Mouse (Mus musculus): ENCODE measurements at regions not wholly inside any gene's neighbourhood (a gene's known extent, or its start where the extent isn't known, plus 50 kb on each side); places are given as distances from the start of the nearest gene placed in this dataset.

- Histone ChIP-seq H3K27me3 (ENCODE audit: control insufficient read depth, insufficient read depth, low read length) (no peaks in the 10 kb centered on the region), H3K9me3 (ENCODE audit: control insufficient read depth, low read length) (no peaks in the 10 kb centered on the region), H3K36me3 (ENCODE audit: control insufficient read depth, insufficient read depth, low read length) (no peaks in the 10 kb centered on the region), H3K9ac (ENCODE audit: low read depth, low read length) (no peak overlapping the region), H3K27ac (ENCODE audit: low read depth, low read length) (no peak overlapping the region), H3K4me2 (replicated peaks; ENCODE audit: low read depth, low read length) (no peak overlapping the region), H3K4me3 (ENCODE audit: low read length) (no peak overlapping the region), H3K4me1 (ENCODE audit: control insufficient read depth, insufficient read depth, low read length) (no peaks in the 10 kb centered on the region)
- ATAC-seq (ENCODE audit: low FRiP score, low TSS enrichment) = no peak
Observed at GRCm38 (mm10) chr15:51255203-51255615, 2629.5 kb upstream of the Gm7489 start.

- Histone ChIP-seq H3K27me3 (ENCODE audit: control insufficient read depth, insufficient read depth, low read length) (no peaks in the 10 kb centered on the region), H3K4me3 (ENCODE audit: low read length) (no peak overlapping the region), H3K9ac (ENCODE audit: low read depth, low read length) (no peak overlapping the region), H3K4me1 (ENCODE audit: control insufficient read depth, insufficient read depth, low read length) (no peaks in the 10 kb centered on the region), H3K4me2 (replicated peaks; ENCODE audit: low read depth, low read length) (no peak overlapping the region), H3K36me3 (ENCODE audit: control insufficient read depth, insufficient read depth, low read length) (no peaks in the 10 kb centered on the region), H3K27ac (ENCODE audit: low read depth, low read length) (no peak overlapping the region), H3K9me3 (ENCODE audit: control insufficient read depth, low read length) (no peaks in the 10 kb centered on the region)
- ATAC-seq (ENCODE audit: low FRiP score, low TSS enrichment) = no peak
- 65% methylated on average over 3 of the region's 3 CpGs for WGBS
Observed at GRCm38 (mm10) chr15:51256681-51257080, 2628.0 kb upstream of the Gm7489 start.

- Histone ChIP-seq H3K36me3 (ENCODE audit: control insufficient read depth, insufficient read depth, low read length) (no peaks in the 10 kb centered on the region), H3K4me3 (ENCODE audit: low read length) (no peak overlapping the region), H3K9me3 (ENCODE audit: control insufficient read depth, low read length) (no peaks in the 10 kb centered on the region), H3K27ac (ENCODE audit: low read depth, low read length) (no peak overlapping the region), H3K4me2 (replicated peaks; ENCODE audit: low read depth, low read length) (no peak overlapping the region), H3K4me1 (ENCODE audit: control insufficient read depth, insufficient read depth, low read length) (no peaks in the 10 kb centered on the region), H3K27me3 (ENCODE audit: control insufficient read depth, insufficient read depth, low read length) (no peaks in the 10 kb centered on the region), H3K9ac (ENCODE audit: low read depth, low read length) (no peak overlapping the region)
- ATAC-seq (ENCODE audit: low FRiP score, low TSS enrichment) = no peak
- WGBS = 60% methylated on average over 5 of the region's 5 CpGs
Observed at GRCm38 (mm10) chr15:51264599-51265163, 2620.0 kb upstream of the Gm7489 start.

GRCm38 (mm10) chr15:51265971-51266370, 2618.7 kb upstream of the Gm7489 start:
- Histone ChIP-seq H3K4me1 (ENCODE audit: control insufficient read depth, insufficient read depth, low read length) (no peaks in the 10 kb centered on the region), H3K4me3 (ENCODE audit: low read length) (no peak overlapping the region), H3K9ac (ENCODE audit: low read depth, low read length) (no peak overlapping the region), H3K36me3 (ENCODE audit: control insufficient read depth, insufficient read depth, low read length) (no peaks in the 10 kb centered on the region), H3K4me2 (replicated peaks; ENCODE audit: low read depth, low read length) (no peak overlapping the region), H3K9me3 (ENCODE audit: control insufficient read depth, low read length) (no peaks in the 10 kb centered on the region), H3K27me3 (ENCODE audit: control insufficient read depth, insufficient read depth, low read length) (no peaks in the 10 kb centered on the region), H3K27ac (ENCODE audit: low read depth, low read length) (no peak overlapping the region)
- no peak for ATAC-seq (ENCODE audit: low FRiP score, low TSS enrichment)
- WGBS = 50% methylated on average over 1 of the region's 1 CpGs

- Histone ChIP-seq H3K27me3 (ENCODE audit: control insufficient read depth, insufficient read depth, low read length) (no peaks in the 10 kb centered on the region), H3K4me1 (ENCODE audit: control insufficient read depth, insufficient read depth, low read length) (no peaks in the 10 kb centered on the region), H3K27ac (ENCODE audit: low read depth, low read length) (no peak overlapping the region), H3K4me3 (ENCODE audit: low read length) (no peak overlapping the region), H3K9ac (ENCODE audit: low read depth, low read length) (no peak overlapping the region), H3K4me2 (replicated peaks; ENCODE audit: low read depth, low read length) (no peak overlapping the region), H3K36me3 (ENCODE audit: control insufficient read depth, insufficient read depth, low read length) (no peaks in the 10 kb centered on the region), H3K9me3 (ENCODE audit: control insufficient read depth, low read length) (no peaks in the 10 kb centered on the region)
- no peak for ATAC-seq (ENCODE audit: low FRiP score, low TSS enrichment)
- WGBS = 83% methylated on average over 9 of the region's 9 CpGs
Observed at GRCm38 (mm10) chr15:51271632-51272312, 2612.9 kb upstream of the Gm7489 start.

- H3K27ac ChIP-seq (ENCODE audit: low read depth, low read length) = no peak overlapping the region
- H3K4me1 ChIP-seq (ENCODE audit: control insufficient read depth, insufficient read depth, low read length) = no peaks in the 10 kb centered on the region
- no peaks in the 10 kb centered on the region for H3K27me3 ChIP-seq (ENCODE audit: control insufficient read depth, insufficient read depth, low read length)
- ATAC-seq (ENCODE audit: low FRiP score, low TSS enrichment) = no peak
- no peaks in the 10 kb centered on the region for H3K9me3 ChIP-seq (ENCODE audit: control insufficient read depth, low read length)
- H3K4me3 ChIP-seq (ENCODE audit: low read length) = no peak overlapping the region
- 81% methylated on average over 2 of the region's 2 CpGs for WGBS
- H3K4me2 ChIP-seq (replicated peaks; ENCODE audit: low read depth, low read length) = no peak overlapping the region
- no peak overlapping the region for H3K9ac ChIP-seq (ENCODE audit: low read depth, low read length)
- no peaks in the 10 kb centered on the region for H3K36me3 ChIP-seq (ENCODE audit: control insufficient read depth, insufficient read depth, low read length)
Observed at GRCm38 (mm10) chr15:51285334-51285733, 2599.4 kb upstream of the Gm7489 start.

GRCm38 (mm10) chr15:51286352-51286751, 2598.4 kb upstream of the Gm7489 start:
- H3K27ac ChIP-seq (ENCODE audit: low read depth, low read length) = no peak overlapping the region
- H3K4me3 ChIP-seq (ENCODE audit: low read length) = no peak overlapping the region
- no peaks in the 10 kb centered on the region for H3K9me3 ChIP-seq (ENCODE audit: control insufficient read depth, low read length)
- 67% methylated on average over 3 of the region's 3 CpGs for WGBS
- H3K4me1 ChIP-seq (ENCODE audit: control insufficient read depth, insufficient read depth, low read length) = no peaks in the 10 kb centered on the region
- no peak for ATAC-seq (ENCODE audit: low FRiP score, low TSS enrichment)
- no peak overlapping the region for H3K4me2 ChIP-seq (replicated peaks; ENCODE audit: low read depth, low read length)
- H3K9ac ChIP-seq (ENCODE audit: low read depth, low read length) = no peak overlapping the region
- H3K36me3 ChIP-seq (ENCODE audit: control insufficient read depth, insufficient read depth, low read length) = no peaks in the 10 kb centered on the region
- no peaks in the 10 kb centered on the region for H3K27me3 ChIP-seq (ENCODE audit: control insufficient read depth, insufficient read depth, low read length)

GRCm38 (mm10) chr15:51288911-51289432, 2595.7 kb upstream of the Gm7489 start:
- H3K27me3 ChIP-seq (ENCODE audit: control insufficient read depth, insufficient read depth, low read length) = no peaks in the 10 kb centered on the region
- no peak for ATAC-seq (ENCODE audit: low FRiP score, low TSS enrichment)
- no peaks in the 10 kb centered on the region for H3K4me1 ChIP-seq (ENCODE audit: control insufficient read depth, insufficient read depth, low read length)
- H3K4me3 ChIP-seq (ENCODE audit: low read length) = no peak overlapping the region
- 62% methylated on average over 9 of the region's 9 CpGs for WGBS
- no peak overlapping the region for H3K4me2 ChIP-seq (replicated peaks; ENCODE audit: low read depth, low read length)
- H3K36me3 ChIP-seq (ENCODE audit: control insufficient read depth, insufficient read depth, low read length) = no peaks in the 10 kb centered on the region
- no peaks in the 10 kb centered on the region for H3K9me3 ChIP-seq (ENCODE audit: control insufficient read depth, low read length)
- no peak overlapping the region for H3K27ac ChIP-seq (ENCODE audit: low read depth, low read length)
- no peak overlapping the region for H3K9ac ChIP-seq (ENCODE audit: low read depth, low read length)

- no peaks in the 10 kb centered on the region for H3K9me3 ChIP-seq (ENCODE audit: control insufficient read depth, low read length)
- H3K9ac ChIP-seq (ENCODE audit: low read depth, low read length) = no peak overlapping the region
- H3K4me2 ChIP-seq (replicated peaks; ENCODE audit: low read depth, low read length) = no peak overlapping the region
- no peak overlapping the region for H3K4me3 ChIP-seq (ENCODE audit: low read length)
- no peaks in the 10 kb centered on the region for H3K27me3 ChIP-seq (ENCODE audit: control insufficient read depth, insufficient read depth, low read length)
- no peak overlapping the region for H3K27ac ChIP-seq (ENCODE audit: low read depth, low read length)
- ATAC-seq (ENCODE audit: low FRiP score, low TSS enrichment) = no peak
- 80% methylated on average over 9 of the region's 9 CpGs for WGBS
- H3K36me3 ChIP-seq (ENCODE audit: control insufficient read depth, insufficient read depth, low read length) = no peaks in the 10 kb centered on the region
- H3K4me1 ChIP-seq (ENCODE audit: control insufficient read depth, insufficient read depth, low read length) = no peaks in the 10 kb centered on the region
Observed at GRCm38 (mm10) chr15:51289916-51290315, 2594.8 kb upstream of the Gm7489 start.

All from kidney, embryonic 14.5 days (tissue).